Comparison of ENCODE assay signal across 8 mouse cellular contexts in genomic region chr12:4840741-4841140, GRCm38 (mm10). TPM values are rescaled to one million over a fixed set of nuclear protein-coding genes. Genes with fewer than 3 reads are reported as not detected.
DNase-seq lines count a peak whose midpoint lies in the region; ATAC-seq and TF ChIP-seq lines count a peak whose summit lies in the region.

No protein-coding gene starts in this region.

- ATAC-seq in heart, embryonic 11.5 days (replicated peaks; ENCODE audit: insufficient number of reproducible peaks, low FRiP score, low TSS enrichment) = 0 out of 2 replicates have a peak, but pooled peaks have one; percentile 2
- ATAC-seq in liver, embryonic 13.5 days (ENCODE audit: low read depth) = no peak
- ATAC-seq in neural tube, embryonic 14.5 days (ENCODE audit: low read depth) = no peak
- no peak for ATAC-seq in monocyte, adult 5-6 weeks (replicated peaks; ENCODE audit: insufficient number of reproducible peaks, low FRiP score, low TSS enrichment, poor library complexity, severe bottlenecking)

- H3K27me3 ChIP-seq in heart, embryonic 11.5 days (ENCODE audit: control insufficient read depth, insufficient read depth, low read length) = no peaks in the 10 kb centered on the region
- H3K27me3 ChIP-seq in liver, embryonic 13.5 days = peaks cover 34% of the 10 kb centered on the region
- 0 out of 2 replicates have a peak, but pooled peaks cover 2% of the 10 kb centered on the region for H3K27me3 ChIP-seq in neural tube, embryonic 14.5 days (ENCODE audit: control insufficient read depth, insufficient read depth, low read length)

- H3K27ac ChIP-seq in heart, embryonic 11.5 days (ENCODE audit: low read depth, low read length) = no peak overlapping the region
- H3K27ac ChIP-seq in liver, embryonic 13.5 days = no peak overlapping the region
- H3K27ac ChIP-seq in neural tube, embryonic 14.5 days (ENCODE audit: low read depth, low read length) = no peak overlapping the region

- WGBS in heart, embryonic 11.5 days (ENCODE audit: insufficient replicate concordance) = 2% methylated on average over 11 of the region's 11 CpGs
- 2% methylated on average over 11 of the region's 11 CpGs for WGBS in liver, embryonic 13.5 days (ENCODE audit: insufficient replicate concordance)
- 1% methylated on average over 11 of the region's 11 CpGs for WGBS in neural tube, embryonic 14.5 days

- H3K4me2 ChIP-seq in heart, embryonic 11.5 days = peak overlapping the region; percentile 80
- peak overlapping the region; percentile 99 for H3K4me2 ChIP-seq in liver, embryonic 13.5 days
- peak overlapping the region; percentile 87 for H3K4me2 ChIP-seq in neural tube, embryonic 14.5 days (ENCODE audit: low read depth, low read length)

- TF ChIP-seq POLR2A in brain, embryonic 14.5 days (IDR thresholded peaks at IDR 0.05; ENCODE audit: borderline replicate concordance, extremely low read depth, insufficient read depth, insufficient read length, poor library complexity, severe bottlenecking) = no peak

- peaks cover 8% of the 10 kb centered on the region for H3K4me1 ChIP-seq in heart, embryonic 11.5 days (ENCODE audit: control insufficient read depth, insufficient read depth, low read length)
- H3K4me1 ChIP-seq in liver, embryonic 13.5 days (replicated peaks) = peaks cover 41% of the 10 kb centered on the region
- H3K4me1 ChIP-seq in neural tube, embryonic 14.5 days (ENCODE audit: control insufficient read depth, insufficient read depth, low read length) = peaks cover 11% of the 10 kb centered on the region

- H3K36me3 ChIP-seq in heart, embryonic 11.5 days (ENCODE audit: control insufficient read depth, insufficient read depth, low read length) = no peaks in the 10 kb centered on the region
- H3K36me3 ChIP-seq in liver, embryonic 13.5 days = no peaks in the 10 kb centered on the region
- no peaks in the 10 kb centered on the region for H3K36me3 ChIP-seq in neural tube, embryonic 14.5 days (ENCODE audit: control insufficient read depth, insufficient read depth, low read length)

- no peak for TF ChIP-seq CTCF in brain, embryonic 14.5 days (IDR thresholded peaks at IDR 0.05; ENCODE audit: borderline replicate concordance, extremely low read depth, insufficient read depth, insufficient read length)

- no peaks in the 10 kb centered on the region for H3K9me3 ChIP-seq in heart, embryonic 11.5 days (replicated peaks; ENCODE audit: control insufficient read depth, low read length)
- no peaks in the 10 kb centered on the region for H3K9me3 ChIP-seq in liver, embryonic 13.5 days (replicated peaks)
- no peaks in the 10 kb centered on the region for H3K9me3 ChIP-seq in neural tube, embryonic 14.5 days (ENCODE audit: control insufficient read depth, low read length)

- DNase-seq in heart, adult 18-20 months = peak; percentile 38 to 40
- no peak for DNase-seq in heart, adult 8-10 months (ENCODE audit: low spot score)
- DNase-seq in brain, embryonic 14.5 days (ENCODE audit: low read depth) = peak; percentile 19
- no peak for DNase-seq in liver, embryonic 13.5 days
- DNase-seq in urinary bladder, postnatal 4 days (ENCODE audit: low spot score in 2 of 2) = no peak

- peak overlapping the region; percentile 68 for H3K4me3 ChIP-seq in heart, embryonic 11.5 days (ENCODE audit: low read depth, low read length)
- H3K4me3 ChIP-seq in liver, embryonic 13.5 days (replicated peaks) = peak overlapping the region; percentile 76
- H3K4me3 ChIP-seq in neural tube, embryonic 14.5 days (ENCODE audit: low read depth, low read length) = peak overlapping the region; percentile 75

- peak overlapping the region; percentile 73 for H3K9ac ChIP-seq in heart, embryonic 11.5 days (ENCODE audit: low read depth, low read length)
- H3K9ac ChIP-seq in liver, embryonic 13.5 days = peak overlapping the region; percentile 79
- H3K9ac ChIP-seq in neural tube, embryonic 14.5 days (replicated peaks; ENCODE audit: low read depth, low read length) = peak overlapping the region; percentile 74

RNA-seq across cellular contexts. Expression of gene Fkbp1b, which starts 0.7 kb away (rescaled TPM):
- total RNA-seq in heart, adult 18-20 months (2021) = under 1 TPM in 1 of 2 experiments, not detected in 1; 0.74 TPM
- under 1 TPM; 0.27 to 0.95 (median 0.67) TPM for total RNA-seq in heart, adult 8-10 months (2022)
- polyA plus RNA-seq in brain, embryonic 14.5 days (2012; rRNA removed) = 30.0 and 31.0 TPM in 2 replicates
- 7.9 and 11.5 TPM in 2 replicates for polyA plus RNA-seq in heart, embryonic 11.5 days (2014; fragmentation: Nextera tagmentation; extraction: Ambion mirVana)
- polyA plus RNA-seq in liver, embryonic 13.5 days (2015; fragmentation: Nextera tagmentation; extraction: Ambion mirVana) = 3.2 and 3.6 TPM in 2 replicates
- 55.8 and 103 TPM in 2 replicates for polyA plus RNA-seq in neural tube, embryonic 14.5 days (2014; fragmentation: Nextera tagmentation; extraction: Ambion mirVana)
- total RNA-seq in monocyte, adult 5-6 weeks (2017) = 9.4 to 30.7 TPM (median 11.2 TPM) in 3 replicates

RNA-seq across cellular contexts. Expression of gene Wdcp, which starts 2.4 kb away (rescaled TPM):
- total RNA-seq in heart, adult 18-20 months (2021) = 1 to 10 TPM; 7.3 to 8.4 TPM
- 1 to 10 TPM; 7.1 to 9.4 (median 8.0) TPM for total RNA-seq in heart, adult 8-10 months (2022)
- polyA plus RNA-seq in brain, embryonic 14.5 days (2012; rRNA removed) = 10.8 and 12.2 TPM in 2 replicates
- polyA plus RNA-seq in heart, embryonic 11.5 days (2014; fragmentation: Nextera tagmentation; extraction: Ambion mirVana) = 14.3 and 17.1 TPM in 2 replicates
- 16.1 and 17.3 TPM in 2 replicates for polyA plus RNA-seq in liver, embryonic 13.5 days (2015; fragmentation: Nextera tagmentation; extraction: Ambion mirVana)
- 13.0 and 13.6 TPM in 2 replicates for polyA plus RNA-seq in neural tube, embryonic 14.5 days (2014; fragmentation: Nextera tagmentation; extraction: Ambion mirVana)
- 6.2 to 8.5 TPM (median 6.2 TPM) in 3 replicates for total RNA-seq in monocyte, adult 5-6 weeks (2017)

RNA-seq across cellular contexts. Expression of gene Sf3b6, which starts 23.4 kb away (rescaled TPM):
- 10 to 100 TPM; 41.5 TPM for total RNA-seq in heart, adult 18-20 months (2021)
- total RNA-seq in heart, adult 8-10 months (2022) = 10 to 100 TPM; 44.3 to 55.8 (median 47.9) TPM
- 161 and 173 TPM in 2 replicates for polyA plus RNA-seq in brain, embryonic 14.5 days (2012; rRNA removed)
- 175 and 184 TPM in 2 replicates for polyA plus RNA-seq in heart, embryonic 11.5 days (2014; fragmentation: Nextera tagmentation; extraction: Ambion mirVana)
- polyA plus RNA-seq in liver, embryonic 13.5 days (2015; fragmentation: Nextera tagmentation; extraction: Ambion mirVana) = 147 and 158 TPM in 2 replicates
- polyA plus RNA-seq in neural tube, embryonic 14.5 days (2014; fragmentation: Nextera tagmentation; extraction: Ambion mirVana) = 279 and 312 TPM in 2 replicates
- 118 to 202 TPM (median 184 TPM) in 3 replicates for total RNA-seq in monocyte, adult 5-6 weeks (2017)

RNA-seq across cellular contexts. Expression of gene Mfsd2b, which starts 33.4 kb away (rescaled TPM):
- total RNA-seq in heart, adult 18-20 months (2021) = under 1 TPM; 0.52 to 0.93 TPM
- 1 to 10 TPM in 1 of 4 experiments, under 1 TPM in 3; 0.69 to 1.5 (median 0.77) TPM for total RNA-seq in heart, adult 8-10 months (2022)
- 2.7 and 4.7 TPM in 2 replicates for polyA plus RNA-seq in brain, embryonic 14.5 days (2012; rRNA removed)
- 12.7 and 14.8 TPM in 2 replicates for polyA plus RNA-seq in heart, embryonic 11.5 days (2014; fragmentation: Nextera tagmentation; extraction: Ambion mirVana)
- polyA plus RNA-seq in liver, embryonic 13.5 days (2015; fragmentation: Nextera tagmentation; extraction: Ambion mirVana) = 61.2 and 64.9 TPM in 2 replicates
- 2.3 and 2.6 TPM in 2 replicates for polyA plus RNA-seq in neural tube, embryonic 14.5 days (2014; fragmentation: Nextera tagmentation; extraction: Ambion mirVana)
- total RNA-seq in monocyte, adult 5-6 weeks (2017) = 1.7 to 14.7 TPM in 2 of 3 replicates, not detected in the other

Comparison
In these comparisons a context has a peak if more than half of its experiments do, and no peak if none do; other contexts are left out.
1. DNase-seq: peak in heart, adult 18-20 months (2 of 2) and brain, embryonic 14.5 days (single experiment); none in heart, adult 8-10 months (single experiment), liver, embryonic 13.5 days (single experiment) and urinary bladder, postnatal 4 days (0 of 2).
2. Peak in every context shown above with its lines, with median percentiles within 50 percentile points of each other: H3K4me2 ChIP-seq, H3K4me3 ChIP-seq and H3K9ac ChIP-seq.